Mouse (Mus musculus): ENCODE data around the gene Dnase1.

- TF ChIP-seq CTCF (IDR thresholded peaks at IDR 0.05) (no peak), POLR2A (IDR thresholded peaks at IDR 0.05; ENCODE audit: insufficient read depth, low read depth, low read length) (no peak), EP300 (IDR thresholded peaks at IDR 0.05; ENCODE audit: insufficient read depth, low read depth, low read length) (no peak)
Measured at GRCm38 (mm10) chr16:4085851-4086387, 49.2 kb downstream of the Dnase1 start.

Measured in heart, adult 2 months (tissue).